14 mouse cellular contexts compared by ENCODE assay signal in the genomic region with DNA sequence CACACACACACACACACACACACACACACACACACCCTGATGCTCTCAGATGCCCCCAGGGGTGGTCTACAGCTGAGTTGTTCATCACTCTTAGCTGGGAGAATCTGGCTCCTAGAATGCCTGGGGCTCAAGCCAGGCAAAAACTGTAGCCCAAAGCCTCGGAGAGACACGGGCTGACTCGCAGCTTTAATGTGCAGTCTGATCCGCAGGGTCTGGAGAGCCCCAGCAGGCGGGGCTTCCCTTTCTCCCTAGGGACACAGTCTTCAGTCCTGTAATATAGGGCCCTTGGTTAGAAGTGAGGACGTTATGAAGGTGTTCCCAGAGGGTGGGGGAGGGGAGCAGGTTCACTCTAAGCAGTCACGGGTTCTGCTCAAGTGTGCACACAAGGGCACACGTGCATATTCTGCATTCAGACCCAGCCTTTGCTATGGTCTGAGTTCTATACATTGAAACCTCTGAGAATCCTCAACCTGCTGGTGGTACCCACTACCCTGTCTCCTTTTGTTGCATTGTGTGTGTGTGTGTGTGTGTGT. TPM values are rescaled to one million over a fixed set of nuclear protein-coding genes. Genes with fewer than 3 reads are reported as not detected.
DNase-seq lines count a peak whose midpoint lies in the region; ATAC-seq and TF ChIP-seq lines count a peak whose summit lies in the region.
"Had no signal": no experiment of that assay in that cellular context is flagged by ENCODE, and none has a peak within 500 bp of the region (broad histone marks: within the 10 kb centered on the region; RNA-seq: fewer than 3 reads in every experiment).

No protein-coding gene starts in this region.

- TF ChIP-seq POLR2A in heart, adult 2 months (IDR thresholded peaks at IDR 0.05; ENCODE audit: insufficient read depth, low read depth, low read length): no peak

- H3K4me1 ChIP-seq in heart, embryonic 15.5 days (replicated peaks): peaks cover 33% of the 10 kb centered on the region
- peaks cover 15% of the 10 kb centered on the region for H3K4me1 ChIP-seq in heart, adult 2 months (ENCODE audit: control insufficient read depth, insufficient read depth, low read length)
- H3K4me1 ChIP-seq in limb, embryonic 12.5 days (replicated peaks): peaks cover 50% of the 10 kb centered on the region

- intact Hi-C loops in heart, adult 2 months (cut with DNase I): loop anchor here (2.0 kb wide), 1 partner anchor 17 kb away; a partner anchor contains a TSS

- no peak overlapping the region; the same call in 1 of the 2 replicates for H3K27ac ChIP-seq in heart, embryonic 15.5 days
- no peak overlapping the region for H3K27ac ChIP-seq in heart, adult 2 months
- H3K27ac ChIP-seq in limb, embryonic 12.5 days: no peak overlapping the region
- H3K27ac ChIP-seq: left cerebral cortex, adult 2 months had no signal

- TF ChIP-seq CTCF in heart, adult 2 months (IDR thresholded peaks at IDR 0.05): no peak

- WGBS in heart, embryonic 15.5 days: 24% methylated on average over 8 of the region's 8 CpGs
- 39% methylated on average over 8 of the region's 8 CpGs for WGBS in heart, adult 2 months
- WGBS in limb, embryonic 12.5 days: 27% methylated on average over 8 of the region's 8 CpGs

- no peak for TF ChIP-seq EP300 in heart, adult 2 months (IDR thresholded peaks at IDR 0.05; ENCODE audit: insufficient read depth, low read depth, low read length)

- H3K4me2 ChIP-seq in heart, embryonic 15.5 days: no peak overlapping the region
- H3K4me2 ChIP-seq in limb, embryonic 12.5 days: no peak overlapping the region

- no peak overlapping the region for H3K4me3 ChIP-seq in heart, embryonic 15.5 days
- no peak overlapping the region for H3K4me3 ChIP-seq in heart, adult 2 months
- no peak overlapping the region for H3K4me3 ChIP-seq in limb, embryonic 12.5 days (replicated peaks)
- H3K4me3 ChIP-seq: left cerebral cortex, adult 2 months; myocyte had no signal

- no peak for ATAC-seq in heart, embryonic 15.5 days (replicated peaks; ENCODE audit: insufficient number of reproducible peaks, insufficient read depth, low FRiP score, low read depth)
- ATAC-seq in limb, embryonic 12.5 days (ENCODE audit: insufficient number of reproducible peaks, insufficient read depth, low FRiP score, low TSS enrichment, low read depth): no peak

- no peaks in the 10 kb centered on the region for H3K36me3 ChIP-seq in heart, embryonic 15.5 days
- H3K36me3 ChIP-seq in heart, adult 2 months (ENCODE audit: control insufficient read depth, insufficient read depth, low read length): no peaks in the 10 kb centered on the region
- no peaks in the 10 kb centered on the region for H3K36me3 ChIP-seq in limb, embryonic 12.5 days
- H3K36me3 ChIP-seq: G1E had no signal

- H3K27me3 ChIP-seq in heart, embryonic 15.5 days: peaks cover 18% of the 10 kb centered on the region; the same call in 1 of the 2 replicates
- no peaks in the 10 kb centered on the region for H3K27me3 ChIP-seq in heart, adult 2 months (ENCODE audit: control insufficient read depth, insufficient read depth, low read length)
- peaks cover 41% of the 10 kb centered on the region for H3K27me3 ChIP-seq in limb, embryonic 12.5 days

- H3K79me2 ChIP-seq in heart, adult 2 months (replicated peaks; ENCODE audit: control insufficient read depth, insufficient read depth, low read length): no peaks in the 10 kb centered on the region

- no peaks in the 10 kb centered on the region for H3K9me3 ChIP-seq in heart, embryonic 15.5 days (replicated peaks)
- no peaks in the 10 kb centered on the region for H3K9me3 ChIP-seq in limb, embryonic 12.5 days
- H3K9me3 ChIP-seq: G1E had no signal

- H3K9ac ChIP-seq in heart, embryonic 15.5 days: peak overlapping the region; percentile 40; the same call in 1 of the 2 replicates
- no peak overlapping the region for H3K9ac ChIP-seq in heart, adult 2 months (ENCODE audit: low read depth, low read length)
- H3K9ac ChIP-seq in limb, embryonic 12.5 days (replicated peaks): 0 out of 2 replicates have a peak overlapping the region, but pooled peaks have one; percentile 23

- no peak for DNase-seq in heart, adult 2 months
- DNase-seq in lung, postnatal 36 days: peak; percentile 56
- no peak for DNase-seq in lung, postnatal 14 days
- peak; percentile 93 for DNase-seq in ES-CJ7 (ENCODE audit: low read depth, low spot score)
- no peak for DNase-seq in adipocyte (ENCODE audit: low spot score)
- DNase-seq: cerebellum, adult 9-10 months; kidney, adult 2 months; liver; lung, postnatal 4 days had no signal

RNA-seq across cellular contexts. Expression of a gene that starts 17.1 kb away (rescaled TPM):
- 2.7 and 4.2 TPM in 2 replicates for polyA plus RNA-seq in heart, embryonic 15.5 days (2015; fragmentation: Nextera tagmentation; extraction: Ambion mirVana)
- 1 to 10 TPM; 5.5 to 7.7 TPM for total RNA-seq in heart, adult 2 months (2021)
- polyA plus RNA-seq in heart, adult 2 months (2012; rRNA removed): 7.0 and 8.7 TPM in 2 replicates
- 3.1 and 3.9 TPM in 2 replicates for polyA plus RNA-seq in limb, embryonic 12.5 days (2016; fragmentation: Nextera tagmentation; extraction: Ambion mirVana)
- total RNA-seq: G1E had no signal
- polyA plus RNA-seq: G1E had no signal

RNA-seq across cellular contexts. Expression of a gene that starts 44.6 kb away (rescaled TPM):
- 3.2 and 5.7 TPM in 2 replicates for polyA plus RNA-seq in heart, embryonic 15.5 days (2015; fragmentation: Nextera tagmentation; extraction: Ambion mirVana)
- total RNA-seq in heart, adult 2 months (2021): 10 to 100 TPM; 37.7 to 40.1 TPM
- 22.4 and 39.6 TPM in 2 replicates for polyA plus RNA-seq in heart, adult 2 months (2012; rRNA removed)
- polyA plus RNA-seq in limb, embryonic 12.5 days (2016; fragmentation: Nextera tagmentation; extraction: Ambion mirVana): 9.1 and 10.8 TPM in 2 replicates
- total RNA-seq: G1E had no signal
- polyA plus RNA-seq: G1E had no signal

Comparison
In these comparisons a context has a peak if more than half of its experiments do, and no peak if none do; other contexts are left out.
1. DNase-seq: peak in lung, postnatal 36 days (single experiment) and ES-CJ7 (single experiment); none in heart, adult 2 months (0 of 2), lung, postnatal 14 days (single experiment) and adipocyte (single experiment).